Mouse (Mus musculus) natural killer cell, adult 2 months (primary cell): ENCODE measurements at regions not wholly inside any gene's neighbourhood (a gene's known extent, or its start where the extent isn't known, plus 50 kb on each side); places are given as distances from the start of the nearest gene placed in this dataset.
A peak's percentile ranks its signal among the peaks of the same experiment; 100 is the strongest.
"Not testable (repeated sequence)": the region's sequence is repeated elsewhere in the genome, so short reads cannot be mapped to it uniquely, and the experiment has no call there.

Experiments
- DNase-seq, 2 experiments: peaks; one replicate each; pipeline ENCODE4 v3.0.0; 2022; ENCODE audit warnings: low spot score in 2 of 2

DNA sequence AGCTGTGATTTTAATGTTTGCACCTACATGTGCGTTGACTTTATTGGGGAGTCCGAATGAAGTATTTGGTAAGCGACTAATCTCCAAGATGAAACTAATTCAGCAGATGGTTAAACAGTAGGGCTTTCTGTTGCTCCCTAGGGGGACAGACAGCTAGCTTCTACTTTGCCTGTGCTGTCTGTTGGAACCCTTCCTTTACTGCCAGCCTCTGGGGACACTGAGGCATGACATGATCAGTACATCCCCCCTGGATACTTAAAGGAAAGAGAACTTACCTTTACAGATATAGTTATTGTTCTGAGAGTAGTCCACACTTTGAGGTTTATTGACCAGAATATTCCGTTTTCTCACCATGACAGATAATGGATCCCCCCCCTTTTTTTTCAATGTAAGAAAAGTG lies 289.8 kb upstream of the Ift57 start:
- no peak for DNase-seq

DNA sequence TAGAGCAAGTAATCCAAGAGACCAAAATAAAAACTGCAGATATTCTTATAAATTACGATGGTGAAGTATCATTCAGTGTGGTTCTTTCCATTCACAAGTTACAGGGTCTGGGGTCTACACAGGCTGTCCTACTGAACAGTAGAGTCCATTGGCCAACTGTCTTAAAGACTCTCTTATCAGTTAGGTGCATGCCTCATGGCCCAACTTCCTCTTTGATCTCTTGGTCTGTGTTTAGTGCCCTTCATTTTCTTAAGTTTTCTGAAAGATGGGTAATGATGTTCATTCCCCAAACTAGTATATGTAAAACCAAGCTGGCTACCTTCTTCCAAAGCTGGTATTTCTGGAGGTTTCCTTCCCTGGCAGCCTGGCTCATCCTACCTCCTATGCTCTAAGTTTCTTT lies 268.7 kb upstream of the Ift57 start:
- DNase-seq, result no peak

DNA sequence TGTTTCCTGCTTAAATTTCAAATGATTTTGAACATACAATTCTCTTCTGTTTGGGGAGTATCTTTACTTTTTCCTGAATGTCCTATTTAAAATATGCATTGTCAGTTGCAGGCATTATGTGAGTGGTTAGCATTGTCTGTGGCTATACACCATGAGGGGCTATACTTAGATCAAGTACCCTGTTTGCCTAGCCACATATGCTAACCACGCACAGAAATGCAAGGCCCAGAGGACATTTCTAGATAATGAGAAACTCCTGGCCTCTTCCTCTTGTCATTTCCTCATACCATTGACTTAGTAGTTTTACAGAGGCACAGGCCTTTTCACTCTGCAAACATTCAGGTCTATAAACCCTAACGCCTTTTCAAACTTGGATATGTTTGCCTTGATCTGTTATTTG lies 267.1 kb upstream of the Ift57 start:
- no peak for DNase-seq

DNA sequence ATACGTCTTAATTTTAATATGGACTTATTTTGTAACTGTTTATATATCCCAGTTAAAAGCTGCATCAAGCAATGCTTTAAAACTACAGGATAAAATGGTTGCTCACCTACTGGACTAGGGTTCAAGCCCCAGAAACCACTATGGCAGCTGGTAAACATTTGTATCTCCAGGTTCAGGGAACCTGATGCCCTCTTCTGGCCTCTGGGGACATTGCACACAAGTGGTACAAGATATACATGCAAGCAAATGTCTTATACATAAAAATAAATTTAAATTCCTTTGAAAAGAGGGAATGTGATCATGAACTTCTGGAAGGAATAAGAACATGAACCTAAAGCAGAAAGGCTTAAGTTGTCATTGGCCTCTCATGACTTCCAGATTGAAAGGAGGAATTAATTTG lies 257.8 kb upstream of the Ift57 start:
- no peak for DNase-seq

DNA sequence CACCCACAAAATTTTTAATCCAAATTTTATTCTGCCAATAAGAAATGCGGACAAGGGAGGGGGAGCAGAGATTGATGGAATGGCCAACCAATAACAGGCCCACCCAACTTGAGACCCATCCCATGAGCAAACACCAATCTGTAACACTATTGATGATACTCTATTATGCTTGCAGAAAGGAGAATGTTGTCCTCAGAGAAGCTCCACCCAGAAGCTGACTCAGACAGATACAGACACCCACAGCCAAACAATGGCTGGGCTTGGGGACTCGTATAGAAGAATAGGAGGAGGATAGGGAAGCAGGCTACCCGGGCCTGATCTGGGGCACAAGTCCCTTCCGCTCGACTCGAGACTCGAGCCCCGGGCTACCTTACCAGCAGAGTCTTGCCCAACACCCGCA lies 251.7 kb upstream of the Ift57 start:
- DNase-seq, result not testable (repeated sequence)

DNA sequence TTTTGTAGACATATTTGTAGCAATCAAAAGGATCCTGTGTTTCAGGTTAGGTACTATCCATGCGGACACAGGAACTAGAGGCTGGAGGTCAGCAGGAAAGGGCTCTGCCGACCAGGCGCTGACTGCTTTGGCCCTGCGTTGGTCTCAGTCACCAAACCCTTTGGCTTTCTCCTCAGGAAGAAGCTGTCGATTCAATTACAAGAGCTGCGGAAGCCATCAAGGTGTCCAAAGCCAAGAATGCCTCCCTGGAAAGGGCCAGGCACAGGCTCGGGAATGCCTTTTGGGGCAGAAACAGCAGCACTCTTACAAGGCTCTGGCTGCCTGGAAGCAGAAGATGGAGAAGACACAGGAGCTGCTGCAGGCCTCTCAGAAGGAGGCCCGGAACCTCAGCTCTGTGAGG lies 205.2 kb upstream of the Ift57 start:
- DNase-seq, result no peak

DNA sequence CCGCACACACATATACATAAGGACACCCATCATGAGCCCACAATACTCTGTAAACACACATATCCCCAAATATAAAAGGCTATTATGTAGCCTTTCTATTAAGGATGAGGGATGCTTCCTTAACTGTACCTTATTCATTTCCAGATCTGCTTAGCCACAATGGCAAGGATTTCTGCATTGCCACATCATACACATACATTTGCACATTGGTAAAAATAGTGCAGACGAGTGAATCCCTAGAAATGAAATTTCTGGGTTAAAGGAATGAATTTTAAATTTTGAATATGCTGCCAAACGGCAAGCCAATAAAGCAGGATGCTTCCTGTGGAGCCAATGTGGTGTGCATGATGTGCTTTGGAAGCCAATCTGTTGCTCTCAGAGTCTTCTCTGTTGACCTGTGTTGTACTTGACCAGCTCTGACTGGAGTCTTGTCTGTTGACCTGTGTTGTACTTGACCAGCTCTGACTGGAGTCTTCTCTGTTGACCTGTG lies 201.5 kb upstream of the Ift57 start:
- no peak for DNase-seq

DNA sequence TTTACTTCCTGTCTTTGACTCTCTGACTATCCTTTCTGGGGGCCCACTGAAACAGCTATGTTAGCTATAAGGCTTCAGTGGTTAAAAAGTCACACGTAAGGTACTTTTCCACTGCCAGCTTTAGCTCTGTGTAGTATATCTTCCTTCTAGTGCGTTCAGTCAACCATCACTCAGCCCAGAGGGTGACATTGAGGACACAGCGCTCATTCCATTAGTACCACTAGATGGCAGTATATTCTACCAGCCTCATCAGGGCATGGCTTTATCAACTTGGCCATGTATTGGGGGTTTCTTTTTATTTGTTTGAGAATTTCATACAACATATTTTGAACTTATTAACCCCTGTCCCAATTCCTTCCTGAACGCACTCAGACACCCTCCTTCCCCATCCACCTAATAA lies 198.2 kb upstream of the Ift57 start:
- peak; percentile 30 to 52 for DNase-seq

DNA sequence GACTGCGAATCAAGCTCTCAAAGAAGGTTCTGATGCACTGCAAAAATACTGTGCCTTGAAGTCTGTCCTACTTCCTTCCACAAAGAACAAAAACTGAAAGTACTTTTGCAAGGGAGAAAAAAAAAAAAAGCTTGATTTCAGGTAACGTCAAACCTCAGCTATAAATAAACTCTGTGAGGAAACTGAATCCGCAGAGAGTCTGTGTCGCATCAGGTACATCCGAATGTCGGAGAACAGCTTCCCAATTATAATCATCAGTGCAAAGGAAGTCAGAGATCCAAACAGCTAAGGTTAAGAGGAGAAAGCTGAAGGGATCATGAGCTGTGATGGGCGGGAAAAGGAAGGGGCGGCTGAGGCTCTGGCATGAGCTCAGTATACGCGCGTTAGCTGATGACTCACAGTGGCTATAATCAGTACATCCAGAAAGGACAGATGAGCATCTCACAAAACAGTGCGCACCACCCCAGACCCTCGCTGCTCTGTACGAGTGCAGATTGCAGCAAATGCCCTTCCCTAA lies 195.1 kb upstream of the Ift57 start:
- DNase-seq, result peak; percentile 36

DNA sequence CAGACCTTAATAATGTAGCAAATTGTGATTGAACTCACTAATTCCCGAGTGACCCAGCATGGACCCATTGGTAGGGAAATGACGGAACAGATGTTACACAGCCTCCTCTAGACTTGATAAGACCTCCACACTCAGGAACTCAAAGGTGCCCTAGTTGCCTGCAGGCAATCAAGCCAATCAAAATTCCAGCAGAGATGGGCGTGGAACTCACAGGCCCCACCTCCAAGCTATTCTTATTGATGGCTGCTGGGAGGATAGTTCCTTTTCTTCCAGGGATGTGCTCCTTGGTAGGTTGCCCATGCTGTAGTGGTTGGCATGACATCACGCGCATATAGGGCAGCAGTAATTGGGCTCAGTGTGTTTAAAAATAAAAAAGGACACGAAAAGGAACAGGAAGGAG lies 194.4 kb upstream of the Ift57 start:
- DNase-seq, result no peak

DNA sequence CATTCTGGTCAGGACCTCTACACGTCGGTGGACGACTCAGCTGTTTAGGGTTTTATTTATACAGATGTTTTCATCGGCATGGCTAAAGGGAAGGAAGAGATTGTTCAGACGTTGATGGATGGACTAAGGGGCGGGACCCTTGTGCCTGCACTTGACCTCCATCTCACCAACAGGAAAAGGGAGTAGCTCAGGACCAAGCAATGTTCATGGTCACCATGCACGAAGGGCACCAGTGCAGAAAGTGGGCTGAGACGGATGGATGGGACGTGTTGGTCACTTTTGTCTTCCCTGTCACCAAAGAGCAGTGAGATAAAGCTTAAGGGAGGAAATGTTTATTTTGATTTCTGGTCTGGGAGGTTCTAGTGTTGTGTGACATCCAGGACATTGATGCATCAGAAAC lies 193.8 kb upstream of the Ift57 start:
- no peak for DNase-seq

DNA sequence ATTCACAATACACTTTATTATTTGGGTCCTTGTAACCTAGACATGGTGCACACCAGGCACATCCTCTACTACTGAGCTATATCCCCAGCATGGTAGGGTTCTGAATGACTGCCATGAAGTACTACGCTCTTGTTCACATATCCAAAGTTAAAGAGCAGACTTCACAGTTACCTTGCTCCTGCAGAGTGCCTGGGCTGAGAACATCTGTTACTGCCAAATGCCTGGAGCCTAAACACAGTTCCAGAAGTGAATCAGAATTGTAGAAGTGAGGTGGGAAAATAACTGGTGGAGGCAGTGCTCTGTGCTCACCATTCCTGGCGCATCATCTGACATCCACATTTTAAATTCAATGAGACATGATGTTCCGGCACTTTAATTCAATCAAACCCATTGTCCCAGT lies 180.2 kb upstream of the Ift57 start:
- no peak for DNase-seq

DNA sequence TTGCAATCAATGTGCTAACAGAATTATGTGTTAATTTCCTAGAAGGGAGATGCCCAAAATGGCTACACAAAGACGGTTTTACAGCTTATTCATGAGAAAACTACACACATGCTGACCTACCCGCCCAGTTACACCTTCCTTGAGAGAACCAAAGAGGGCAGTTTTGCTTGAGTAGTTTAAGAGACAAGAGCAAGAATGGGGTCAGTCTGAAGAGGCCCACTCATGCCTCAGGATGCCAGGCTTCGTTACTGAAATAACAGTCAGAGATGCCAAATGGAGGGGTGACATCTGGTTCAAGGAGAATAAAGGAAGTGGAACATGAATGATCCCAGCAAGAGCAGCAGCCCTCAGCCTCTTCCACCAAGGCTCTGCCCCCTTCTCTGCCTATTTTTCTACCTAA lies 178.6 kb upstream of the Ift57 start:
- DNase-seq, result no peak

DNA sequence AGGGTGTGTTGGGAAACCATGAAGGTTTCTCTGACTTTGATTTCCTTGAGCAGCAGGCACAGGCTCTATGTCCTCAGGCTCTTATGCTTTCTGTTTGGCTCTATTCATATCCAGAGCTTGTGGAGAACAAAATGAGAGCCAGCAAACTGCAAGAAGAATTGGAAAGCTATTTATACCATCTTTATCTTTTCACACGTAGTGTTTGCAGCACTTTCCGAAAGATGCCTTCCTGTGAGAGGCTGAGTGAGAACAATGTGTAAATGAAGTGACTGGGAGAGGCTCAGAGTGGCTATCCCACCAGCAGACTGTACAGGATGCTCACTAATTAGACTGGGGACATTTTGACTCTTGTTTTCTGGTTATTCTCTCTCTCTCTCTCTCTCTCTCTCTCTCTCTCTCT lies 177.3 kb upstream of the Ift57 start:
- no peak for DNase-seq

DNA sequence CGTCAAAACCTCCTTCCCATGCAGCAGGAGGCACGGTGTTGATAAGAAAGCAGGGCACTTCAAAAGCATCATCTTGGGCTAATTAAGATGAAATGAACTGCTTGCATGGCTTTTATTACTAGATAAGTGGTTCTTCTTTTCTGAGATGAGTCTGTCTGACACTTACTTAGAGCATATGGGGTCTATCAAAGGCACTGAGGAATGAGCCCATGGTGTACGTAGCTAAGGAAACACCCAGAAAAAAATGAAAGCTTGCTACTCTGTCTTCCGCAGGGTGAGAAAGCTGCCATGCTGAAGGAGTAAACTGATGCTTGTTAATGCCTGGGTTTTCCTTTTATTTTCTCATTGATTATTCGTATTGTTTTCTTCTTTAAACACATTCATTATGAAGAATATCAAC lies 176.5 kb upstream of the Ift57 start:
- no peak for DNase-seq

DNA sequence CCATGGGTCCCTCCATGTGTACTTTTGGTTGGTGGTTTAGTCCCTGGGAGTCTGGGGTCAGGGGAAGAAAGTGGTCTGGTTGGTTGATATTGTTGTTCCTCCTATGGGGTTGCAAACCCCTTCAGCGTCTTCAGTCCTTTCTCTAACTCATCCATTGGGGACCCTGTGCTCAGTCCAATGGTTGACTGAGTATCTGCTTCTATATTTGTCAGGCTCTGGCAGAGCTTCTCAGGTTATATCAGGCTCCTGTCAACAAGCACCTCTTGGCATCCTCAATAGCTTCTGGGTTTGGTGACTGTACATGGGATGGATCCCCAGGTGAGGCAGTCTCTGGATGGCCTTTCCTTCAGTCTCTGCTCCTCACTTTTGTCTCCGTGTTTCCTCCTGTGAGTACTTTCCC lies 170.4 kb upstream of the Ift57 start:
- not testable (repeated sequence) for DNase-seq

DNA sequence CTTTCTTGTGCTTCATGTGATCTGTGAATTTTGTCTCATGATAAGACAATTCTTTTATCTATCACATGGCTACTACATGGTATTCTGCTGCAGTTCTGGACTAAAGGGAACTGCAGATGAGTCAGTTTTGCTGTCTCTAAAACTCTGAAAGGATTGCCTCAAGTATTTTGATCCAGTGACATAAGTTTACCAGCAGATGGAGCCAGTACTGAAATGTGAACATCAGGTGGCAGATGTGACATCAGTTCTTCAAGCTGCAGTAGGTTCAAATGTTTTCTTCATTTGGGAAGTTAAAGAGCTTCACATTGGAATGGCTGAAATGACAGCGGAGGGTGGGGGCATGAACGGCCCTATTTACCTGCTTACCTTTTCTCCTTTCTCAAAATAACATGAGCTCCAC lies 170.0 kb upstream of the Ift57 start:
- DNase-seq, result no peak

DNA sequence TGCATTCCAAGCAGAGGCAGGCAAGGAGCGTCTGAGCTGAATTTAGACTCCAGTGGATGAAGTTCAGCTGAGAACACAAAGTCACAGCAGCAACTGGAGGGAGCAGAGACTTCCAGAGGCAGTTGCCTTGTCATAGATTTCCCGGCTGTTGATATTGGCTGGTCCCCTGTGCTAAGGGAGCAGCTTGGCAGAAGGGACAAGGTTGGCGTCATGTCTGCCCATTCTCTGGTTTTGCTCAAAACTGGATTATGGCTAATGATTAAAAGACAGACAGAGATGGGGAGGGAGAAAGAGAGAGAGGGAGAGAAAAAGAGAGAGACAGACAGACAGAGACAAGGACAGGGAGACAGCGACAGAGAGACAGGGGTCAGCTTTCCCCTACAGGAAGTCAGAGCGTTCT lies 169.0 kb upstream of the Ift57 start:
- no peak for DNase-seq

DNA sequence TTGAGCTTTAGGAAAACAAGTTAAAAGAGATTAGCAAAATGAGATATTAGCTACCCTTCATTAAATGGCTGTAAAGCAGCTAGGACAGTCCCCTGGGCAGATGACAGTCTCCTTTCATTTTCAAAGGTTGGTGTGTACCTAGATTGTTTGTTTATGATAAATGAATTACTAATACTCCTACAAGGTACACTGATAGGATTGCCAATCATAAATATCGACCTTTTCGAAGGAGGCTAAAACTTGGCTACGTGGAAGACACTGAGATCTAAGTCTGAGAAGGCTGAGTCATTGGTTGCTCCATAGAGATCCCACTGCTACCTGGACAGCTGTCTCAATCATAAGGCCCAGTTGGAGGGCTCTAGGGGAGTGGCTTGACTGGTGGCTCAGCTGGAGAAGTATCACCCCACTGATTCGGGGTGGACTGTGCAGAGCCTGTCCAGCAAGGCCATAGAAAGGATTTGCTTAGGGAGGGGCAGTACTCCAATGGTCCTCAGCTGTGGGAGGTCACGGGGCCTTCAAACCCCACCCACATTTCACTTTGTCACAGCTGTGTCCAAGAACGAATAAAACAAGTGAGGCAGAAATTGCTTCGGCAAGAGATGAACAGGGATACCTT lies 166.9 kb upstream of the Ift57 start:
- DNase-seq, result no peak

DNA sequence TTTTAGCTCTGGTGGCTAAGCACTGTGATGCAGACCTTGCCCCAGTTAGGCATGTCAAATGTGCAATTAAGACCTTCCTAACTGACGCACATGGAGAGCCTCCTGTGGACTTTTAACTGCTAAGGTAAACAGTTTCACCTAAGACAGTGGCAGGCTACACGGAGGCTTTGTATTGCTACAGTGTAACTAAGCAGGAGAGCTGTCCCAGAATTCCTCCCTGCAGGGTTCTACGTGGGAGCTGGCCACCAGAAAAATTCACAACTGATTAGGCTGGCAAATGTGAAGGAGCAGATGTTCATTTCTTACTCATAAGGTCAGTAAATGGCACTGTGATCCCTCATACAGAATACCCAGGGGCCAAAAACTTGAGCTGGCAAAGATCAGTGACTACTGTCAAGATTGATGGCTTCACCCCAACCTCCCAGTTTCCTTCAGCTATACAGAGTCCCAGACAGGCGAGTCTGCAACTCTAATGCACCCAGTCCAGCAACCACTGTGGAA lies 165.5 kb upstream of the Ift57 start:
- no peak for DNase-seq

DNA sequence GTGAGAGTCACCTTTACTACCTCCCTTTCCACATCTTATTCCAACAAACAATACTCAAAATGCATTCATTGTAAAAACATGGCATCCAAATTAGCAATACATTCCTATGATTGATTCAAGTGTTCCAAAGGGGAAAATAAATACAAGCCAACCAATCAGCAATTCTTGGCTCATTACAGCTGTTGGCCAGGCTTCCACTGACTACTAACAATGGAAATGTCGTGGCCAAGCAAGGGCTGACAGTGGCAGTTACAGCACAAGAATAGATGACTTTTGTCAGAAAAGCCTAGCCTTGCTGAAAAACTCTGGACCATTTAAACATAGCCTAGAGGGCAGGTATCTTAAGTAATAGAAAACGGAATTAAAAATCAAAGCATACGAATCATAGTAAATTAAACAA lies 148.8 kb upstream of the Ift57 start:
- DNase-seq, result no peak

DNA sequence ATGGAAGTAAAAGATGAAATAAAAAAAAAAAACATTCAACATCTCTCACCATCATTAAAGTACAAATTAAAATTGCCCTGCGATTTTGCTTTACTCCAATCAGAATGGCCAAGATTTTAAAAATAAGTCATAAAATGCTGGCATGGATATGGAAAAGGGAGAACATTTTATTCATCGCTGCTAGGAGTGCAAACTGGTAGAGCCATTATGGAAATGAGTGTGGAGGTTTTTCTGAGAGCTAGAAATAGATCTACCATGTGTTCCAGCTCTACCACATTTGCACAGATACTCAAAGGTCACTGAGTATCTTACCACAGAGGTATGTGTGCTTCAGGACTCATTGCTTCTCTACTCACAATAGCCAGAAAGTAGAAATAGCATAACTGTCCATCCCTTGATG lies 129.0 kb upstream of the Ift57 start:
- no peak for DNase-seq

DNA sequence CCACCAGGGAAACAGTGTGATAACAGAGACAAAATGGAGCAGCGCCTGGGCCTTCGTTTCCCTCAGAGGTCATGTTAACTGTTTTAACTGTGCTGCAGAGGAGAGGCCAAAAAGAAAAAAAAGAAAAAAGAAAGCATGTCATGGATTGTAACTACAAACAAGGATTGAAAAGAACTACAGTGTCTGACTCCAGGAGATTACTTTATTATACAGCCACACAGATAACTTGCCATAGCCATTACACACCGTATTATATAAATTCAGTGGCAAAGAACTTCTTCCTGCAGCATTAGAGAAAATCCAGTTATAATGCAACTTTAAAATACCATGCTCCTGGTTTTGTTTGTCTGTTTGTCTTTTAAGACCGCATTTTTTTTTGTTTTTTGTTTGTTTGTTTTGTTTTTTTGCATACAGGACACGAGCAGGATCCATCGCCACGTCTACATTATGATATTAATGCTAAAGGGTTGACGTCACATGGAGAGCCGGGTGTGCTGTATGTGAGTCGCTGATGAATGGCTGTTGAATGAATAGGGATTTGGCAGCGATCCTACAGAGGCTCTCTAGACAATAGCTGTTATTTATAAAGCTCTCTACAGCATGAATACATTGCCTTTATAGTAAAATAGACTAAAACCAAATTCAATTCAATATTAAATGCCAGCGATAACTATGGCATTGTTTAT lies 126.4 kb upstream of the Ift57 start:
- no peak for DNase-seq

DNA sequence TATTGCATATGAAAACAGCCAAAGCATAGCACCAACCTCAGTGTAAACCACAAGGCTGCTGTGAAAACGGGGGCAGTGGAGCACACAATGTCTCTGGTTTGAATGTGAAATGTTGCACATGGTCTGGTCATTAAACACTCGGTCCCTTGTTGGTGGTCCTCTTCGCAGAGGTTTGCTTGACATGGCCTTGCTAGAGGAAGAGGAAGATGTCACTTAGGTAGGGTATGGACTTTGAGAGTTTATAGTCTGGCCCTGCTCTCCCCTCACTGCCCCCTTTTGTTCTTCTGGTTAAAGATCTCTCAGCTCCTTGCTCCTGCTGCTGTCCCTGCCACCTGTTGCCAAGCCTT lies 125.9 kb upstream of the Ift57 start:
- no peak for DNase-seq
